Mouse (Mus musculus) hindbrain, embryonic 12.5 days (tissue): Measurements from ENCODE around the gene Tgfbr3. TPM values are rescaled to one million over a fixed set of nuclear protein-coding genes. Genes with fewer than 3 reads are reported as not detected.

Source experiments
- ATAC-seq: fragments of 200-750 bp; cut with Nextera tagmentation; 2 replicates; pipeline ENCODE4 v1.8.0; 2017; ENCODE audit warnings: moderate TSS enrichment; ENCODE audit not compliant: low FRiP score
- H3K27ac ChIP-seq: fragments of 300-500 bp; sonication (generic); 2 replicates; pipeline ENCODE4 v1.5.1; 2016; ENCODE audit warnings: mild to moderate bottlenecking
- H3K27me3 ChIP-seq: fragments of 300-500 bp; sonication (generic); 2 replicates; pipeline ENCODE4 v1.6.1; 2016; ENCODE audit warnings: mild to moderate bottlenecking
- H3K36me3 ChIP-seq: fragments of 300-500 bp; sonication (generic); 2 replicates; pipeline ENCODE4 v1.6.1; 2016; ENCODE audit warnings: mild to moderate bottlenecking
- H3K4me1 ChIP-seq: fragments of 300-500 bp; sonication (generic); 2 replicates; pipeline ENCODE4 v1.6.1; 2016
- H3K4me2 ChIP-seq: fragments of 300-500 bp; sonication (generic); replicated peaks from 2 replicates; pipeline ENCODE4 v1.6.1; 2016; ENCODE audit warnings: mild to moderate bottlenecking
- H3K4me3 ChIP-seq: fragments of 300-500 bp; sonication (generic); 2 replicates; pipeline ENCODE4 v1.5.1; 2016; ENCODE audit warnings: mild to moderate bottlenecking
- H3K9ac ChIP-seq: fragments of 300-500 bp; sonication (generic); 2 replicates; pipeline ENCODE4 v1.6.1; 2016; ENCODE audit warnings: mild to moderate bottlenecking, moderate library complexity
- H3K9me3 ChIP-seq: fragments of 300-500 bp; sonication (generic); replicated peaks from 2 replicates; pipeline ENCODE4 v1.6.1; 2016; ENCODE audit warnings: mild to moderate bottlenecking
- WGBS: fragments of 180-500 bp; shearing (Covaris S2); methylation state at CpG from one replicate; pipeline ENCODE4 v1.1.7; 2016; 5-methylcytosine and 5-hydroxymethylcytosine counted together
- polyA plus RNA-seq: library from polyadenylated mRNA; unstranded; fragments of >200 nt; fragmentation: Nextera tagmentation; extraction: Ambion mirVana; gene quantifications from 2 replicates; pipeline ENCODE4 v1.2.1, GENCODE M21; 2016

Gene Tgfbr3
- polyA plus RNA-seq, 1 experiment from 2014 or later, result 12.0 TPM

GRCm38 (mm10) chr5:107102916-107103315 lies 186.5 kb downstream of the Tgfbr3 start:
- Histone ChIP-seq H3K27ac (no peak overlapping the region), H3K9ac (no peak overlapping the region), H3K9me3 (no peaks in the 10 kb centered on the region), H3K27me3 (no peaks in the 10 kb centered on the region), H3K4me3 (no peak overlapping the region), H3K4me2 (no peak overlapping the region), H3K4me1 (peaks cover 5% of the 10 kb centered on the region), H3K36me3 (no peaks in the 10 kb centered on the region)
- no peak for ATAC-seq
- 43% methylated on average over 4 of the region's 4 CpGs for WGBS

DNA sequence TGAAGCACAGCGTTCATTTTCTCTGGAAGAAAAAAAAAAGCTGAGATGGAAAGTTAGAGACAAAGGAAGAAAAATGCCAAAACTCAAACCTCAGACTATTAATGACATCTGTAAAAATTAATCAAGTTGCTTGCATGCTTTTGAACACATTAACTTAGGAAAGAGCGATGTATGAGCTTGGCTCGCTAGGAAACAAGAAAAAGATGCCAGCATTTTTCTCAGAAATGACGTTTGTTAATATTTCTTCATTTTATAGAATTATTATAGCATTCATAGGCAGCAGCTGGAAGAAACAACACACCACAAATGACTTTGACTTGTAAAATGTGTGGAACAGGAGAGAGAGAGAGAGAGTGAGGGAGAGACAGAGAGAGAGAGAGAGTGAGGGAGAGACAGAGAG lies 187.7 kb downstream of the Tgfbr3 start:
- peaks cover 5% of the 10 kb centered on the region for H3K4me1 ChIP-seq
- H3K9me3 ChIP-seq, result no peaks in the 10 kb centered on the region
- no peak overlapping the region for H3K27ac ChIP-seq
- no peak for ATAC-seq
- H3K27me3 ChIP-seq, result no peaks in the 10 kb centered on the region
- no peak overlapping the region for H3K4me2 ChIP-seq
- H3K9ac ChIP-seq, result no peak overlapping the region
- no peak overlapping the region for H3K4me3 ChIP-seq
- 71% methylated on average over 4 of the region's 4 CpGs for WGBS
- no peaks in the 10 kb centered on the region for H3K36me3 ChIP-seq

GRCm38 (mm10) chr5:107101135-107101534 lies 188.3 kb downstream of the Tgfbr3 start:
- Histone ChIP-seq H3K27ac (no peak overlapping the region), H3K4me2 (no peak overlapping the region), H3K4me1 (peaks cover 5% of the 10 kb centered on the region), H3K36me3 (no peaks in the 10 kb centered on the region), H3K9ac (no peak overlapping the region), H3K27me3 (no peaks in the 10 kb centered on the region), H3K4me3 (no peak overlapping the region), H3K9me3 (no peaks in the 10 kb centered on the region)
- no peak for ATAC-seq
- 61% methylated on average over 7 of the region's 7 CpGs for WGBS

DNA sequence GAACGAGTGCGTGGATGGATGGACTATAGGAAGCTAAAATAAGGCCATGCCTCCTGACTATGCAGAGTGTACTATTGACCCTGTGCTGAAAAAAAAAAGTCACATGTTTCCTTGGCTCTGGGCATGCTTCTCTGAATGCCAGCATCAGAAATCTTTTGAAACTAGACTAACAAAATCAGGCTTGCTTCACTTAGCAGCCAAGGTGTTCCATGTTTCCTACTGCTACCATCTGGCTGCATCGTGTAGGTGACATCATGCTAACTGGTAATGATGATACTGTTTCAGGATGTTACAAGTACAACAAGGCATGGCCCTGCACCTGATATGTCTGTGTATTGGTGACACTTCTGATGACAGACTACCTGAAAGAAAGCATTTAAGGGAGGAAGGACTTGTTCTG lies 189.8 kb downstream of the Tgfbr3 start:
- Histone ChIP-seq H3K36me3 (no peaks in the 10 kb centered on the region), H3K27me3 (no peaks in the 10 kb centered on the region), H3K4me3 (no peak overlapping the region), H3K4me1 (peaks cover 5% of the 10 kb centered on the region), H3K9ac (no peak overlapping the region), H3K27ac (no peak overlapping the region), H3K4me2 (no peak overlapping the region), H3K9me3 (no peaks in the 10 kb centered on the region)
- WGBS, result 89% methylated on average over 3 of the region's 3 CpGs
- no peak for ATAC-seq

DNA sequence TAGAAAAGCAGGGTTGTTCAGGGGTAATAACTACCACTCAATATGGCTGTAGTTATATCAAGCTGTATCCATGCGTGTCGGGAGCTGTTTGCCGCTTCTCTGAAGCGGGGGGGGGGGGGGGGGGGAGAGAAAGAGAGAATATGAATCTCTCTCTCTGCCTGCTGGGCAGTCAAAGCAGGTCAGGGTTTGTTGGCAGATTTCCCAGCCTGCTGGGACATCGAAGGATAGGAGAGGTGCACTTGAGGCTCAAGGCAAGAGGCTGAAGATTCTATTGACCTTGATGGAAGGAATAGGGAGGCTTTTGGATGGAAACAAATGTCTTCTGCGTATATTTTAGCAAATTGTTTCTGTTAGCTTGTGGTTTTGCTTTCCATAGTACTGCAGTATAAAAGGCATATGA lies 190.4 kb downstream of the Tgfbr3 start:
- 73% methylated on average over 5 of the region's 6 CpGs for WGBS
- H3K9ac ChIP-seq, result no peak overlapping the region
- H3K27ac ChIP-seq, result no peak overlapping the region
- peaks cover 5% of the 10 kb centered on the region for H3K4me1 ChIP-seq
- H3K4me3 ChIP-seq, result no peak overlapping the region
- no peaks in the 10 kb centered on the region for H3K9me3 ChIP-seq
- ATAC-seq, result no peak
- no peaks in the 10 kb centered on the region for H3K27me3 ChIP-seq
- H3K4me2 ChIP-seq, result no peak overlapping the region
- no peaks in the 10 kb centered on the region for H3K36me3 ChIP-seq

DNA sequence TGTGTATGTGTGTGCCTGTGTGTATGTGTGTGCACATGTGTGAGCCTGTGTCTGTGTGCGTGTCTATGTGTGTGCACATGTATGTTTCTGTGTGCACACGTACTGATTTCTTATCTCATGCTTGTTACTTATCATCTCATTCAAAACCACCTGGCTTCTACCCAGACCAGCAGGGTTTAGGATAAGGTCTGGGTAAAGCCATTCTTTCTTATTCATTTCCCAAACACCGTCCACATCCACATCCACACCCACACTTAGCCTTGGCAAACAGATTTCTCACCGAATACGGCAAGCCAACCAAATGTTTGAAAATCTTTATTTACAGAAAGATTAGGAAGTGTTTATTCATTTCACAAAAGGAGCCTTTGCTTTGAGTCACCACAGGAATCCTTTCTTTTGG lies 191.4 kb downstream of the Tgfbr3 start:
- no peak for ATAC-seq
- Histone ChIP-seq H3K27me3 (no peaks in the 10 kb centered on the region), H3K4me2 (no peak overlapping the region), H3K36me3 (no peaks in the 10 kb centered on the region), H3K4me1 (peaks cover 5% of the 10 kb centered on the region), H3K9me3 (no peaks in the 10 kb centered on the region), H3K4me3 (no peak overlapping the region), H3K27ac (no peak overlapping the region), H3K9ac (no peak overlapping the region)
- 85% methylated on average over 5 of the region's 5 CpGs for WGBS

GRCm38 (mm10) chr5:107097314-107097713 lies 192.1 kb downstream of the Tgfbr3 start:
- H3K4me3 ChIP-seq, result no peak overlapping the region
- no peaks in the 10 kb centered on the region for H3K36me3 ChIP-seq
- no peak overlapping the region for H3K27ac ChIP-seq
- 84% methylated on average over 7 of the region's 7 CpGs for WGBS
- H3K9ac ChIP-seq, result no peak overlapping the region
- ATAC-seq, result no peak
- no peaks in the 10 kb centered on the region for H3K9me3 ChIP-seq
- H3K27me3 ChIP-seq, result no peaks in the 10 kb centered on the region
- no peak overlapping the region for H3K4me2 ChIP-seq
- H3K4me1 ChIP-seq, result peaks cover 3% of the 10 kb centered on the region

- no peaks in the 10 kb centered on the region for H3K36me3 ChIP-seq
- H3K27me3 ChIP-seq, result no peaks in the 10 kb centered on the region
- no peaks in the 10 kb centered on the region for H3K9me3 ChIP-seq
- no peak overlapping the region for H3K27ac ChIP-seq
- WGBS, result 28% methylated on average over 5 of the region's 5 CpGs
- no peak for ATAC-seq
- no peaks in the 10 kb centered on the region for H3K4me1 ChIP-seq
- H3K4me2 ChIP-seq, result no peak overlapping the region
- H3K4me3 ChIP-seq, result no peak overlapping the region
- H3K9ac ChIP-seq, result no peak overlapping the region
Observed at GRCm38 (mm10) chr5:107094233-107094632, 195.2 kb downstream of the Tgfbr3 start.

DNA sequence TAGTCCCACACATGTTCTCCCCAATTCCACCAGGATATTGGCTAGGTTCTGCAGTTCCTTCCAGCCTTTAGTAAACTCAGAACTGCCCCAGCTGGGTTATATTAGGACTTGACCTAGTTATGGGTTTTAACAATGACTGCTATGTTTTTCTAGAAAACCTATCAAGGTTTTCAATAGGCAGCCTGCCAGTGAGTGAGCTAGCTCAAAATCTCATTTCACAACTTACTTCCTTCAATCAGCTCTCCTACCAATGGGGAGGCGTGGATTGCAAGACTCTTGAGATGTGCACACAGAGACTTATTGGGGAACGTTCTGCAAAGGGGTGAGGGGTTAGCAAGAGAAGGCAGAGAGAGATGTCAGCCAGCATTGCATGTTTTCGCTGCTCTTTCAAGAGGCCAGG lies 196.2 kb downstream of the Tgfbr3 start:
- Histone ChIP-seq H3K9ac (no peak overlapping the region), H3K36me3 (no peaks in the 10 kb centered on the region), H3K27me3 (no peaks in the 10 kb centered on the region), H3K4me3 (no peak overlapping the region), H3K27ac (no peak overlapping the region), H3K4me2 (no peak overlapping the region), H3K4me1 (peaks cover under 1% of the 10 kb centered on the region), H3K9me3 (no peaks in the 10 kb centered on the region)
- WGBS, result 83% methylated on average over 3 of the region's 3 CpGs
- ATAC-seq, result no peak

DNA sequence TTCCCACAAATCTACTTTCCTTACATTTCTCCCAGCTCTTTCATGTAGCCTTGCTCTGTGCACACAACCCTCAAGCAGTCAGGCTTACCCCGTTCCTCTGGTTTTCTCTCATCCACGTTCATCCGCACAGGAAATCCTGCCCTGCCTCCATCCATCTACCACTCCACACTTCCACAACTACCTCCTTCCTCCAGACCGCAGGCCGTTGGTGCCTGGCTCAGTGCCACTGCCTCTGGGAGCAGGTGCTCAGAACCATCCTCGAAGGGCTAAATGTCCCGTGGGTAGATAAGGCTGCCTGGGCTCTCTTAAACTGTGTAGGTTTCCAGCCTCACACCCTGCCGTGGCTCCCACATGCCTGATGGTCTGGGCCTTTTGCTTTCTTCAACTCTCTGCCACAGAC lies 197.3 kb downstream of the Tgfbr3 start:
- 76% methylated on average over 8 of the region's 8 CpGs for WGBS
- Histone ChIP-seq H3K9ac (no peak overlapping the region), H3K27ac (no peak overlapping the region), H3K4me2 (no peak overlapping the region), H3K4me1 (peaks cover 8% of the 10 kb centered on the region), H3K9me3 (no peaks in the 10 kb centered on the region), H3K36me3 (no peaks in the 10 kb centered on the region), H3K27me3 (no peaks in the 10 kb centered on the region), H3K4me3 (no peak overlapping the region)
- ATAC-seq, result no peak

GRCm38 (mm10) chr5:107089966-107090365 lies 199.5 kb downstream of the Tgfbr3 start:
- no peak overlapping the region for H3K4me2 ChIP-seq
- H3K4me1 ChIP-seq, result peaks cover 9% of the 10 kb centered on the region
- H3K9me3 ChIP-seq, result no peaks in the 10 kb centered on the region
- H3K9ac ChIP-seq, result no peak overlapping the region
- WGBS, result 44% methylated on average over 5 of the region's 5 CpGs
- ATAC-seq, result no peak
- H3K36me3 ChIP-seq, result no peaks in the 10 kb centered on the region
- no peak overlapping the region for H3K27ac ChIP-seq
- H3K4me3 ChIP-seq, result no peak overlapping the region
- H3K27me3 ChIP-seq, result no peaks in the 10 kb centered on the region

DNA sequence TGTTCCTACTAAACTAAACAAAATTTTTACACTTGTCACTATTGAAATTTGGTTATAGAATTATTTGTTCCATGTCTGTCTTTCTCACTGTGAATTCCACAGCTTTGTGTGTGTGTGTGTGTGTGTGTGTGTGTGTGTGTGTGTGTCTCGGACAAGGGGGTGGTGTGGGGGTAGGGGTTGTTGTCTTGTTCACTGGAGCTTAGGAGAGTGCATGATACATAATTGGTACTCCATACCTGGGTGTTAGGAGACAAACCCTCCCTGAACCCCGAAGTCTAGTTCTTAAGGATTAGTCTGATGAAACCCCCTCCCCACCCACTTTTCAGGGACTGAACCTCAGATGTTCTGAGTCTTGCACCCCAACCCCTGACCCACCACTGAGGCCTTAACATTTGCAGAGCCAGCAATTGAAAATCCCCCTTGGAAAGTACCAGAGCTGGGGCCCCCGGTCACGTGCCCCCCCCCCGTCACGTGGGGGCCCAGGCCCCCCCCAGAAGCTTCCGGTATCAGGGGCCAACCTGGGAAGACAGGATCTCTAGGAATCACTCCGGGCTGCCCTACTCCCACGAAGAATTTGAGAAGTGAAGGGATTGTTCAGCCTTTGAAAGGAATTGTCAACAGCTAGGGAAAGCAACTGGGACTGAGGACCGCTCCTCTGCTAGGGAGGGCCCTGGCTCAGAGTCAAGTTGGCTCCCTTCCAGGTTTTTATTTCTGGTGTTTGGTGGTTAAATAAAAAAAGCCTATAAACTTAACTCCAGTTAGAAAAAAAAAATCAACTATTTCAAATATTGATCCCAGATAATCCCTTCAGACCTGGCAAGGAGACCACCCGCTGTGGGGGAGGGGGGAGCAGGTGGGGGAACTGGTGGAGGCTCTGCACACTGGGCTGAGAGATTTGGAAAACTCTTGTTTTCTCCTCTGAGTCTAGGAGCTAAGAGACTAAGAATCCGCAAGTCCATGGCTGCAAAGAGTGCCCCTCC lies 201.3 kb downstream of the Tgfbr3 start:
- no peaks in the 10 kb centered on the region for H3K9me3 ChIP-seq
- H3K4me2 ChIP-seq, result peak overlapping the region; percentile 17; the same call in 1 of the 2 replicates
- ATAC-seq, result peak; percentile 87
- no peak overlapping the region for H3K4me3 ChIP-seq
- peaks cover 9% of the 10 kb centered on the region for H3K4me1 ChIP-seq
- no peak overlapping the region for H3K9ac ChIP-seq
- no peaks in the 10 kb centered on the region for H3K27me3 ChIP-seq
- no peaks in the 10 kb centered on the region for H3K36me3 ChIP-seq
- H3K27ac ChIP-seq, result peak overlapping the region; percentile 66; the same call in 1 of the 2 replicates
- 32% methylated on average over 12 of the region's 12 CpGs for WGBS

- Histone ChIP-seq H3K9me3 (no peaks in the 10 kb centered on the region), H3K4me3 (no peak overlapping the region), H3K4me2 (no peak overlapping the region), H3K4me1 (peaks cover 9% of the 10 kb centered on the region), H3K27me3 (no peaks in the 10 kb centered on the region), H3K36me3 (no peaks in the 10 kb centered on the region), H3K27ac (no peak overlapping the region), H3K9ac (no peak overlapping the region)
- no peak for ATAC-seq
- WGBS, result 50% methylated on average over 2 of the region's 2 CpGs
Observed at GRCm38 (mm10) chr5:107087291-107087690, 202.1 kb downstream of the Tgfbr3 start.
